Mouse (Mus musculus) v-Abl transformed pro-B cells (cell line): Measurements from ENCODE around the gene Gchfr.

ENCODE experiments used
- in situ Hi-C, 2 experiments: fragments of 400-800 bp; cut with MboI; formaldehyde crosslinking; loops; one replicate each; pipeline ENCODE4 v1.15.1; 2025; ENCODE audit not compliant: unreplicated experiment in 2 of 2

The Gchfr gene

DNA sequence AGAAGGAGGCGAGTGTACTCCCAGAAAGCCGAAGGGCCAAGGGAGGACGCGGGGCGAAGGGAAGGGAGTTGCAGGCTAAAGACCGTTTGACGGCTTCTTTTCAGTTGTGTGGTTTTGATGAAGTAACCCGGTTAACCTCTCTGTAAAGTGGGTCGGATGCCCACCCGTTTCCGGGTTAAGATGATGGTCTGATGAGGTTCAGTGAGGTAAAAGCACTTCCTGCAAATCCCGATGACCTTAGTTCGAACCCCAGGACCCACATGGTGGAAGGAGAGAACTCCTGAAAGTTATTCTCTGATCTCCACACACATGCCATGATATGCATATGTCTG is 41.6 kb downstream of the Gchfr start:
- in situ Hi-C loops, result no loop called here
